Mouse (Mus musculus): ENCODE results near the gene Fhl3.

- TF ChIP-seq POLR2A (IDR thresholded peaks at IDR 0.05; ENCODE audit: borderline replicate concordance, insufficient read depth, low read length) (no peak), CTCF (IDR thresholded peaks at IDR 0.05; ENCODE audit: borderline replicate concordance, insufficient read depth, low read depth, low read length) (no peak)
Measured at GRCm38 (mm10) chr4:124692416-124692861, 8.1 kb upstream of the Fhl3 start.
